Mouse (Mus musculus): ENCODE measurements around the gene Itpr2.

DNA sequence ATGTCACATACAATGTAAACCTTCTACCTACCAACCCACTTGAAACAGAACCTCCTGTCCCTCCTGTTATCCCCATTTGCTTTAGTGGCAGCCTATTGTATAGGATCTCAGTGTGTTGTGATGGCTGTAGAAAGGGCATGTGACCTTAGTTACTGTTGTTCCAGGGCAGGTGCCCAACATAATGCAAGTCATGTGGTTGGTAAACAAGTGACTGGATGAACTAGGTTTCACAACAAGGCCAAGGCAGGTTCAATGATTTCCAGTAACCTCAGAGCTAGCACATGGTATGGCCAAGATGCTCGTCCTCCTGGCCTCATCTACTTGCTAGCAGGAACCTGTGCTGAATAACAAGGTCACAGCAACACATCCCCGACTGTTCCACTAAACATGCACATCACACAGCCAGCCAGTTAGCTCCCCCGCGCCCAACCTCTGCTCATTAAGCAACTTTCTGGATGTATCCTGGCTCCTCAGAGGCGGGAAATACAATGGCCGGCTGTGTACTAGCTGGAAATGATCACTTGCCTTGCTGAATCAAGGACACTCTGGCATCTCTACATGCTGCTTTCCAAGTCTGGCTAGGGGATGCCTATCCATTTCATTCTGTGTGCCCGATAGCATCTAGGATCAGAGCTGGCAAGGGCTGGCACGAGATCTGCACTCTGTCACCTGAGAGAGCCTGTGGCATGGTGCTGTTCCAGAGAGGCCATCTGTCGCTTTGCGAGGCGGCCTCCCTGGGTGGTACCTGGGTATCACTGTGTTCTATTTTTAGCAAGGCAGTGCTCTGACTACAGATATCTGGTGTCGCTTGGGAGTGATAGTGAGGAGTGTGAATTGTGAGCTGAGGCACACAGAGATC, 375.0 kb downstream of the Itpr2 start:
- TF ChIP-seq POLR2A (IDR thresholded peaks at IDR 0.05; ENCODE audit: borderline replicate concordance, control insufficient read depth, low read depth, low read length), result no peak
- TF ChIP-seq CTCF (IDR thresholded peaks at IDR 0.05; ENCODE audit: control insufficient read depth, insufficient read depth, low read length), result no peak

All from bone marrow, adult 2 months (tissue).